Mouse (Mus musculus) lung, embryonic 14.5 days (tissue): ENCODE measurements at regions not wholly inside any gene's neighbourhood (a gene's known extent, or its start where the extent isn't known, plus 50 kb on each side); places are given as distances from the start of the nearest gene placed in this dataset.

Source experiments
- ATAC-seq: fragments of 200-750 bp; cut with Nextera tagmentation; 2 replicates; pipeline ENCODE4 v1.8.0; 2017; ENCODE audit warnings: mild to moderate bottlenecking, moderate TSS enrichment, moderate library complexity; ENCODE audit not compliant: insufficient read depth
- DNase-seq: peaks from one replicate; pipeline ENCODE4 v3.0.0-alpha.2; 2015
- H3K27ac ChIP-seq: fragments of 300-500 bp; sonication (generic); 2 replicates; pipeline ENCODE4 v1.5.1; 2014; ENCODE audit warnings: low read depth, mild to moderate bottlenecking, moderate library complexity
- H3K27me3 ChIP-seq: fragments of 300-500 bp; sonication (generic); 2 replicates; pipeline ENCODE4 v1.6.1; 2014; ENCODE audit warnings: low read length, control low read depth; ENCODE audit not compliant: insufficient read depth
- H3K36me3 ChIP-seq: fragments of 300-500 bp; sonication (generic); 2 replicates; pipeline ENCODE4 v1.6.1; 2014; ENCODE audit warnings: control low read depth; ENCODE audit not compliant: insufficient read depth
- H3K4me1 ChIP-seq: fragments of 300-500 bp; sonication (generic); 2 replicates; pipeline ENCODE4 v1.6.1; 2014; ENCODE audit warnings: antibody characterized with exemption, control low read depth; ENCODE audit not compliant: insufficient read depth
- H3K4me2 ChIP-seq: fragments of 300-500 bp; sonication (generic); 2 replicates; pipeline ENCODE4 v1.6.1; 2014; ENCODE audit warnings: mild to moderate bottlenecking
- H3K4me3 ChIP-seq: fragments of 300-500 bp; sonication (generic); 2 replicates; pipeline ENCODE4 v1.5.1; 2014; ENCODE audit warnings: low read depth, low read length
- H3K9ac ChIP-seq: fragments of 300-500 bp; sonication (generic); 2 replicates; pipeline ENCODE4 v1.6.1; 2014
- H3K9me3 ChIP-seq: fragments of 300-500 bp; sonication (generic); 2 replicates; pipeline ENCODE4 v1.6.1; 2016; ENCODE audit warnings: low read depth, low read length, control low read depth
- CTCF ChIP-seq: IDR thresholded peaks from 2 replicates; pipeline ENCODE4 v1.5.1; 2016; ENCODE audit warnings: antibody characterized with exemption, low read depth
- WGBS: fragments of 180-500 bp; shearing (Covaris S2); extraction: QIAGEN DNeasy Blood & Tissue Kit; methylation state at CpG from one replicate; pipeline ENCODE4 v1.1.7; 2014; 5-methylcytosine and 5-hydroxymethylcytosine counted together

DNA sequence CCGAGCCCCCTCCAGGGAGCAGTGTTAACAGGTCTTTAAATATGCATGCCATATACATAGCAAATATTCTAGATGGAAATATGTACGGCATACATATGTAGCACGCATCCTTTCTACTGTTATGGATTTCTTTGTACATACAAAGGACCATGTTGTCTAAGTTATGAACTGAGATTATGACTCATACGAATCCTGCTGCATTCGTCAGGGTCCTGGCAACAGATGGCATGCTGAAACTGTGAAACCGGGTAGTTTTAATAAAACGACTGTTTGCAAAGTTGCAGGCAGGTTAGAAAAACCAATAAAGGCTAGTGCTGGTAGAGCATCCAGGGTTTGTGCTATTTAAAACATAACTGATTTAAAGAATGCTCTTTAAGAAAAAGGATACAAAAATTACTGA lies 88.8 kb upstream of the Tlk1 start:
- H3K4me3 ChIP-seq, result no peak overlapping the region
- H3K4me1 ChIP-seq, result no peaks in the 10 kb centered on the region
- H3K27me3 ChIP-seq, result no peaks in the 10 kb centered on the region
- no peak overlapping the region for H3K27ac ChIP-seq
- ATAC-seq, result no peak
- no peak for TF ChIP-seq CTCF
- no peak overlapping the region for H3K9ac ChIP-seq
- no peaks in the 10 kb centered on the region for H3K9me3 ChIP-seq
- H3K36me3 ChIP-seq, result no peaks in the 10 kb centered on the region
- DNase-seq, result no peak
- WGBS, result 78% methylated on average over 7 of the region's 7 CpGs
- no peak overlapping the region for H3K4me2 ChIP-seq

DNA sequence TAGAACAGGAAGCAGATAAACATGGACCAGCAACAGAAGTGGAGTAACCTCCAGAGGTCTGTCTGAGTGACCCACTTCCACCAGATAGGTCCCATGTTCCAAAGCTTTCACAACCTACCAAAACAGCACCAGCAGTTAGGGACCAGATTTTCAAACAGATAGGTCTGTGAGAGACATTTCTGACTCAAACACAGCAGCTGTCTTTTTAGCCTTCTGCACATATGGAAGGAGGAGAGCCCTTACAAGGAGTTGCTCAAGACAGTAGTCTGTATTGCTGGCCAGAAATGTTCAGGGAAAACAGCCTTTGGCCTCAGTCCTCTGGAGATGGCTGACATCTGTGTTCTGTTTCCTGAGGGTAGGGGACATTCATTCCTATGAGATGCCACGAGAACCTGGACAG lies 83.9 kb upstream of the Tlk1 start:
- no peak overlapping the region for H3K27ac ChIP-seq
- no peak for DNase-seq

GRCm38 (mm10) chr2:70908579-70908978 lies 83.1 kb upstream of the Tlk1 start:
- TF ChIP-seq CTCF, result no peak
- no peaks in the 10 kb centered on the region for H3K9me3 ChIP-seq
- no peaks in the 10 kb centered on the region for H3K27me3 ChIP-seq
- no peak overlapping the region for H3K9ac ChIP-seq
- H3K4me2 ChIP-seq, result no peak overlapping the region
- no peak overlapping the region for H3K4me3 ChIP-seq
- no peaks in the 10 kb centered on the region for H3K36me3 ChIP-seq
- H3K4me1 ChIP-seq, result 0 out of 2 replicates have a peak, but pooled peaks cover 3% of the 10 kb centered on the region
- DNase-seq (no peak), ATAC-seq (no peak)
- 81% methylated on average over 1 of the region's 1 CpGs for WGBS
- no peak overlapping the region for H3K27ac ChIP-seq

More for the DNA sequence above, 83.9 kb upstream of the Tlk1 start:
- WGBS, result 68% methylated on average over 1 of the region's 1 CpGs
- Histone ChIP-seq H3K27me3 (no peaks in the 10 kb centered on the region), H3K36me3 (no peaks in the 10 kb centered on the region), H3K4me3 (no peak overlapping the region), H3K4me2 (no peak overlapping the region), H3K9ac (no peak overlapping the region), H3K4me1 (0 out of 2 replicates have a peak, but pooled peaks cover 3% of the 10 kb centered on the region), H3K9me3 (no peaks in the 10 kb centered on the region)
- TF ChIP-seq CTCF, result no peak
- no peak for ATAC-seq

DNA sequence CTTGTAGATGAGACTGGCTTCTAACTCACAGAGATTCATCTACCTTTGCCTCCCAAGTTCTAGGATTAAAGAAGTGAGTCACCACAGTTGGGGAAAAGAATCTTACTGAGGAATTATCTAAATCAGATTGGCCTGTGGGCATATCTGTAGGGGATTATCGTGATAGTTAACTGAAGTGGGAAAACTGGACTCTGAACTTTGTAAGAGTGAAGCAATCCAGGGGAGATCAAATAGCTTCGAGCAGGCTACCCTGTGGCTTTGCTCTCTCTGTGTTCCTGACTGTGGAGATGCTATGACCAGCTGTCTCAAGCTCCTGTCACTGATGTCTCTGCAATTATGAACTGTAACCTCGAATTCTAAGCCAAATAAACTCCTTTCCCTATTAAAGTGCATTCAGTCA lies 80.7 kb upstream of the Tlk1 start:
- Histone ChIP-seq H3K4me1 (0 out of 2 replicates have a peak, but pooled peaks cover 3% of the 10 kb centered on the region), H3K4me3 (no peak overlapping the region), H3K9ac (no peak overlapping the region), H3K4me2 (no peak overlapping the region), H3K36me3 (no peaks in the 10 kb centered on the region), H3K27me3 (no peaks in the 10 kb centered on the region), H3K9me3 (no peaks in the 10 kb centered on the region), H3K27ac (no peak overlapping the region)
- WGBS, result 53% methylated on average over 3 of the region's 3 CpGs
- DNase-seq (no peak), ATAC-seq (no peak)
- TF ChIP-seq CTCF, result no peak

DNA sequence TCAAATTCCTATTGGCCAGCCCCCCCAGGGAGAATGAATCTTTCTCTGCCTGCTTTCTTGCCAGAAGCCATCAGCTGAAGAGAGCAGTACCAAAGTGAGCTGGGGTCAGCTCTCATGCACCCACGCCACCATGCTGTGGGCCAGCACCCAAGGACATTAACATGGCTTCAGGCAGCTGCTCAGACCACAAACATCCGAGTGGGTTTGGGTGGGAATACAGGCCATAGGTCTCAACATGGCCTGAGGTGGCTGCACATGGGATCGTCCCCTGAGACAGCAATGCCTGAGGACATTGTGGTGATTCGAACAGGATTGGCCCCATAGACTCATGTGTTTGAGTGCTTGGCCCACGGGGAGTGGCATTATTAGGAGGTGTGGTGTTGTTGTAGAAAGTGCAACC lies 78.9 kb upstream of the Tlk1 start:
- H3K9me3 ChIP-seq, result no peaks in the 10 kb centered on the region
- no peak overlapping the region for H3K27ac ChIP-seq
- 84% methylated on average over 5 of the region's 5 CpGs for WGBS
- H3K27me3 ChIP-seq, result no peaks in the 10 kb centered on the region
- DNase-seq (no peak), ATAC-seq (no peak)
- no peaks in the 10 kb centered on the region for H3K36me3 ChIP-seq
- 0 out of 2 replicates have a peak, but pooled peaks cover 3% of the 10 kb centered on the region for H3K4me1 ChIP-seq
- no peak for TF ChIP-seq CTCF
- H3K4me2 ChIP-seq, result no peak overlapping the region
- no peak overlapping the region for H3K9ac ChIP-seq
- H3K4me3 ChIP-seq, result no peak overlapping the region

DNA sequence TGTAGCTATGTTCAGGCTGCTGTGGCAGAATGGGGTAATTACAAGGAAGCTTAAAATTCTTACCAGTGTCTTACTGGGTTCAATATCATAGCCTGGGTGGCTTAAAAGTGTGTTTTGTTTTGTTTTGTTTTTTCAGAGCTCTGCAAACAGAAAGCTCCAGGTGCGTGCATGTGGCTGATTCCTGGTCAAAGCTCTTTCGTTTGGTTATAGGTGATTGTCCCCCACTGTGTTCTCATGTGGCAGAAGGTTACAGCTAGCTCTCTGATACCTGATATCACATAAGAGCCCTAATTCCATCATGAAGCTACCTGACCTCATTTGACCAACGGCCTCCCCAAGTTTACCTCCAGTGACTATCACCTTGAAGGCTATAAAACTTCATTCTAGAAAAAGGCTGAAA lies 76.7 kb upstream of the Tlk1 start:
- DNase-seq (no peak), ATAC-seq (no peak)
- Histone ChIP-seq H3K27me3 (no peaks in the 10 kb centered on the region), H3K4me1 (no peaks in the 10 kb centered on the region), H3K9ac (no peak overlapping the region), H3K4me2 (no peak overlapping the region), H3K9me3 (no peaks in the 10 kb centered on the region), H3K27ac (no peak overlapping the region), H3K4me3 (no peak overlapping the region), H3K36me3 (no peaks in the 10 kb centered on the region)
- WGBS, result 70% methylated on average over 3 of the region's 3 CpGs
- TF ChIP-seq CTCF, result no peak

DNA sequence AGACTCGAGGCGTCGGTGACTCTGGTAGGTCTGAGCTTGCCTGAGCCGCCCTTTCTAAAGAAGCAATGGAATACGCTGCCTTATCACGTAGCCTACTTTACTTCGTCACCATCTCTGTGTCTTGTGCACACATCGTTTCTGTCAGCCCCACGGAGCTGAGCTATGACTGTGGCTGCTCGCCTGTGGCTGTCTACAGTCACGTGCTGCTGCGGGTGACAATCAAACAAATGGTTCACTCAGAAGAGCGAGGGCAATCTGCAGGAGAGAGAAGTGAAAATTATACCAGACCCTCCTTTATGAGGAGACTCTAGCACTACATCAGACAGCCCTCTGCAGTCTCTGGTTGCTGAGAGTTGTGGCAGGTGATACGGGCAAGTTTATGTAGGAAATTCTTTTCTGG lies 76.0 kb upstream of the Tlk1 start:
- Histone ChIP-seq H3K4me2 (peak overlapping the region; percentile 54), H3K36me3 (no peaks in the 10 kb centered on the region), H3K9ac (no peak overlapping the region), H3K4me1 (no peaks in the 10 kb centered on the region), H3K4me3 (peak overlapping the region; percentile 10), H3K27me3 (no peaks in the 10 kb centered on the region), H3K9me3 (no peaks in the 10 kb centered on the region), H3K27ac (no peak overlapping the region)
- TF ChIP-seq CTCF, result no peak
- peak; percentile 41; the same call in 1 of the 2 replicates for ATAC-seq
- peak; percentile 30 for DNase-seq
- 26% methylated on average over 14 of the region's 14 CpGs for WGBS

GRCm38 (mm10) chr2:70899056-70899455 lies 73.5 kb upstream of the Tlk1 start:
- Histone ChIP-seq H3K4me2 (no peak overlapping the region), H3K9ac (no peak overlapping the region), H3K4me3 (no peak overlapping the region), H3K9me3 (no peaks in the 10 kb centered on the region), H3K27ac (no peak overlapping the region), H3K27me3 (no peaks in the 10 kb centered on the region), H3K4me1 (no peaks in the 10 kb centered on the region), H3K36me3 (no peaks in the 10 kb centered on the region)
- DNase-seq (no peak), ATAC-seq (no peak)
- 84% methylated on average over 4 of the region's 4 CpGs for WGBS
- TF ChIP-seq CTCF, result no peak
